Mouse (Mus musculus): Measurements from ENCODE around the gene Copz1.
A peak's percentile ranks its signal among the peaks of the same experiment; 100 is the strongest.

Gene Copz1

DNA sequence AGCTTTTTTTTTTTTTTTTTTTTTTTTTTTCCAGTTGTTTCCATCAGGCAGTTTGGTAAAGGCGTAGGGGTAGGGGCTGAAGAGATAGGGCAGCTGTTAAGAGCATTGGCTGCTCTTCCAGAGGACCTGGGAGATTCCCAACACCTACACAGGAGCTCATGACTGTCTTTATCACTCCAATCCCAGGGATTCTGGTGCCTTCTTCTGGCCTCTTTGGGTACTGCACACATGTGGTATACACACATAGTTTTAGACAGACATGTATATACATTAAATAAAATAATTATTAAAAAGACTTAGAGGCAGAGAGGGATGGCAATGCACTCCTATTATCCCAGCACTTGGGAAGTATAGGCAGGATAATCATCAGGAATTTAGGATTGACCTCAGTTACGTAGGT, 20.9 kb downstream of the Copz1 start:
- peak; percentile 57 for DNase-seq (ENCODE audit: low read depth)

DNA sequence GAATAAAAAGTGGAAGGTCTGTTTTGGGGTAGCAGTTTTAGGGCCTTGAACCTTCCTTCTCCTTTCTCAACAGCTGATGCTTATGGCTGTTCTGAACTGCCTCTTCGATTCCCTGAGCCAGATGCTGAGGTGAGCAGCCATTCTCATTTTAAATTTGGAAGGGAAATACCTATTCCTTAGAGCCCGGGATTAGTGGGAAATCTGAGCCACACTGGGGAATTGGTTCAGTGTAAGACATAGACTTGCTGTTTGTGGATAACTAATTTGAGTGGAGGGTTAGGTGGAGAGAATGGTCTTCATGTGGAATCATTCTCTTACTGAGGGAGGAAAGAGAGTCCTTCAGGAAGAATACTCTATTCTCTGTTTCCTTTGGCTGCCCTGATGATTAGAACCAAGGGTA, 22.1 kb downstream of the Copz1 start:
- DNase-seq (ENCODE audit: low read depth), result no peak

DNA sequence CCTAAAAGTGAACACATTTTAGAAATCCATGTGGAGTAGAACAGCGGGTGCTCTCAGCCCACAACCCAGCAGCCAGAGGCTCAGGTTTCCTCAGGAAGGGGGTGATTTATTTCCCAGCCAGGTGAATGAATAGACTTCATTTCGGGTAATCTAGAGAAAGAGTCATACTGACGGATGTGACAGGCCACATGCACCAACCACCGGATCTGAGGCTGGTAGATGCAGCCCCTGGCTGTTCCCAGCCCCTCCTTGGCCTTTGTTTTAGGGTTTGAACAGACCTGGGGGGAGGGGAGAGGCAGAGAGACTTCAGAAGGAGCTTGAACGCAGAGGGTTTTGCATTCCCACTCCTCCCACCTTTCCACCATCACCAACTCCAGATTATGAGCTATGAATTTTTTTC, 23.3 kb downstream of the Copz1 start:
- no peak for DNase-seq (ENCODE audit: low read depth)

DNA sequence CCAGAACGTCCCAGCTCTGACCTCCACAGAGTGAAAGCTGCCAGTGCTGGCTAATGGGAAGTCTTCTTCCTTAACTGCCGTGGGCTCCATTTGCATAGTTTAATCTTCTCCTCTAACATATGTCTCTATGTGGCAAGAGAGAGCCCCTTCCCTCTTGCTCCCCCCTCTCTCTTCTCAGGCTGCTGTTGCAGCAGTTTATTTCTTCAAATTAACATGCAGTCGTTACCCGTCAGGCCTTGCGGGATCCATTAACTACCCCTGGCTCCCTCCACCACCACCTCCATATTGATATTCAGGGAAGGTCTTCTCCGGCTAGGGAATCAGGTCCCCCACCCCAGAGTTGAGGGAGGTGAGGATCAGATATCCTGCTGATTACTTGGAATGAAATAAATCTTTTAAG, 24.8 kb downstream of the Copz1 start:
- DNase-seq (ENCODE audit: low read depth), result no peak

DNA sequence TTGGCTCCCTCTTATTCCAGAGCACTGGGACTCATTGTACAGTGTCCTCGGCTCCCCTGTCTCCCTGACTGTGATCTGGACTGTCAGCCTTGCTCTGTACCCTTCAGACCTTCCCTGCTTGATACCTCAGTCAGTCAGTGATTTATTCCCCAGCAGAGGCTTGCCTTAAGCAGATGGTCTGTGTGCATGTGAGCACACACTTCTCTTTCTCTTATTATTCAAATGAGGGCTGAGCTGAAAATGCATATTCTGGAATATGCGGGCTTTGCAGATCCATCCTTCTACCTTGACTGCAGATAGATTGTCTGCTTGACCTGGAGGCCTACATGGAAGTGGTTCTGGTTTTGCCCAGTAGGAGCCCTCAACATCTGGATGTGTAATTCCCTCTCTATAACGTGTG, 25.5 kb downstream of the Copz1 start:
- no peak for DNase-seq (ENCODE audit: low read depth)

DNA sequence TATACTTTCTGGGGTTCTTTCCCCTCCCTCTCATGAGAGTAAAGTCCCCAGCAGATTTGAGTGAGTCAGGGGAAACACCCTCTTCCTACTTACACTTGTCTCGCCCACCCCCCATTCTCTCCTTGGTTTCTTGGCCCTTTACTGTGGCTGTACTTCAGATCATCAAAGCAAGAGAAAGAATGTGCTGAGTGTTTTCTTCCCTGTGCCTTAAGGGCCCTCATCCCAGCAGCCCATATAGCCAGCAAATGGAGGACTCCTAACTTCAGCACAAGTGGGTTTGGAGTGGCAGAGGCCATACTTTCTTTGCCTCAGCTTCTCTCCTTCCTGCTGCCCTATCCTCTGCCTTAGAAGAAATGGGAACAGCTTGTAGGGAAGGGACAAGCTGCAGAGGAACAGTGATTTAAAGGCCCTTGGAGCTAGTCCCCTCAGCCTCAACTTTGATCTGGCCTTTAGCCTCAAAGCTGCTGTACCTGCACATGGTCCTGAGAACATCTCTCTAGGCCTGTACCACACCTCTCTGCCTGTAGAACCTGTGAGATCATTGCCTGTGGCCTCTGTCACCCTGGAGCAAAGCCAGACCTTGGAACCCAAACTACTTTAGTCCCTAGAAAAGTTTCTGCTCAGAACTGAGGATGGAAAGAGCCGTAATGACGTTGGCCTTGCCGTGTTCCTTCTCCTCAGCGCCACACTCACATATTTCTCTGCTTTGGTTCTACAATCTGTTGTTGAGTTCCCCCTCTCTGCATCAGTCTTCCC, 26.5 kb downstream of the Copz1 start:
- no peak for DNase-seq (ENCODE audit: low read depth)

DNA sequence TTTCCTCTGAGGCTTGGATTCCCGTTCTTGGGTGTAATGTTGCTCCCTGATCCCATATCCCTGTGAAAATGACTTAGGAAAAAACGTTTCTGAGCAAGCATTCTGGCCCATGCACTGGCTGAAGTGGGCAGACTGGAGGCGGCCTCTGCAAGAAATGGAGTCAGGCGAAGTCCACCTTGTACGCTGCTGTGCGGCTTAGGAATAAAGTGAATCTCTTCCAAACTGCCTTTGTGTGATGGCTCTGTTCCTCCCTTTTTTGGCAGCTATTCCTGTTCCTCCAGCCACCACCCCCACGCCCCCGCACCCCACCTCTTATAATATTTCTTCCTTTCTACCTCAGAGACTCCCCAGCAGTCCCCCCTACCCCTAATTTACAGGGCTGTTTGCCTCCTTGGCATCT, 27.1 kb downstream of the Copz1 start:
- DNase-seq (ENCODE audit: low read depth), result no peak

DNA sequence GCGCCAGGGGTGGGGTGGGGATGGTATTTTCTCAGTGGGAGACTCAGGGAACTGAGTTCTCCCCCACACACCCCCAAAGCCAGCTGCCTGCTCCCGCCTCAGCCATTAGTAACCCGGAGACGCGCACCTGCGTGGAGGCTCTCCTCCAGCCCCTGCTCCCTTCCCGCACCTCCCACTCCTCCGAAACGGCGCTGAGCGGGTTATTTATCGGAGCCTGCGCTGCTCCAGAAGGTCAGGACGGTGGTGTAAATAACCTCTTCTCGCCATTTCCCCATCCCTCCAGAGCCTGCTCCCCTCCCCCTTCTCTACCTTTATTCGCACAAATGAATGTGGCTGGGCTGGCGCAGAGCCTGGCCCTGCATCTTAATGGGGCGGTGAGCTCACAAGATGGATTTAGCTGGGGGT, 27.6 kb downstream of the Copz1 start:
- DNase-seq (ENCODE audit: low read depth), result peak; percentile 72

DNA sequence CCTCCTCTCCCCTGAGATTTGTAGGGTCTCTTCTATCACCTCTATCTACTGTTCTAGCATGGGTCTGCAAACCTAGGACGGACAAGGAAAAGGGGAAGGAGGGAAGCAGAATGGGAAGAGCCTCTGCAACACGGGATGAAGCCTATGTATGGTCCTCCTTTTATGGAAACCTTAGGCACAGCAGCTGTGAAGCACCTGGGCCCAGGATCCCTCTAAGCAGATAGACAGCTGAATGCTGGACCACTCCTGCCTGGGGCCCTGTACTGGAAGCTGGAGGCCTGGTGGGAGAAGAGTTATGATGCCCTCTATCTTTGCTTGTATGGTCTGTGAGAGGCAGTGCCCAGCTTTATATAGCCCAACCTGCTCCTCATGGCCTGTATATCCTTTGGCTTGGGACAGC, 28.0 kb downstream of the Copz1 start:
- DNase-seq (ENCODE audit: low read depth), result no peak

DNA sequence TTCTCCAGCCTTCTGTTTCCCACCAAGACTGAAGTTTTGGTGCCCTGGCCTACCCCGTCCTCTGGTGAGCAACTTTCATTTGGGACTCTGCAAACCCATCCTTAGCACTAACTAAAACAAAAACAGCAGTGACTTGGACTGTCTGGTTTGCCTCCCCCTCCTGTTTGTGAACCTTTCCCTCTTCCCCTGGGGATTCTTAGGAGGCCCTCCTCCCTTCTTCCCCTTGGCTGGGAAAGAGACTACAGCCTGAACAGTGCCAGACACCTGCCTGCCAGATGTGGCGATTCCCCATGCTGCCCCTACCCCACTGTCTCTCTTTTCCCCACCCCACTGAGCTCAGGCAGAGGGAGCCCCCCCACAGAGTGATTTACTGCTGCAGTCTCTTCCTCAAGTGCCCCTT, 28.5 kb downstream of the Copz1 start:
- peak; percentile 94 for DNase-seq (ENCODE audit: low read depth)

DNA sequence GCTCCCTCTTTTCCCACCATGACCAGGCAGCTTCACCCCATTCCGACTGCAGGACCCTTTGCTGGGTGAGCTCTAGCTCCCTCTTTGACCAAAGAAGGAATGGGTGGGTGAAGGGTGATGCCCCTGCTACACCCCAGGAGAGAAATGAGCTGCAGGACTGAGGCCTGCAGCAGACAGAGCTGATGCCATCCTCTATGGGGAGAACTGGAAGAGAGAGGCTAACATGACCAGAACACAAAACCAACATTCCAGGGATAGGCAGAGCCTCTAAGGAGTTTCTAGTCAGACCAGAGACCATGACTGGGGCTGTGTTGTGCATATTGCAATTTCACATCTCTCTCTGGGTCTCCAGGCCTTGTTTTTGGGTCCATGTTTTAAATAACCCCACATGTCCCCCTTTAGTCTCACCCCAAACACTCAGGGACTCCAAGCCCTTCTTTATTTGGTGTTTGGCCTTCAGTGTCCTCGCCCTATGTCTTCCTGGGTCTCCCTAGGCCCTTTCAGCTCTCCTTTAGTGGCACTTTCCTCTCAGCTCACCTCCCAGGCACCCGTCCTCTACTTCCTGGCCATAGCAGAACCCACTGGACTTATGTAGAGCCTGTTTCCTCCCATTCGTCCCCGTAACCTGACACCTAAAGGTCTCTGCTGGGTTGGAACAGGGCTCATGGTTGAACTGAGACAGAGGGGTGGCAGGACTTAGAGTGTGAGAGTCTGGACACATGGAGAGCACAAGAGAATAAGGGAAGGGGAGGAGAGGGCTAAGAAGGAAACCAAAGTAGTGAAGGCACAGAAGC, 29.2 kb downstream of the Copz1 start:
- DNase-seq (ENCODE audit: low read depth), result no peak

DNA sequence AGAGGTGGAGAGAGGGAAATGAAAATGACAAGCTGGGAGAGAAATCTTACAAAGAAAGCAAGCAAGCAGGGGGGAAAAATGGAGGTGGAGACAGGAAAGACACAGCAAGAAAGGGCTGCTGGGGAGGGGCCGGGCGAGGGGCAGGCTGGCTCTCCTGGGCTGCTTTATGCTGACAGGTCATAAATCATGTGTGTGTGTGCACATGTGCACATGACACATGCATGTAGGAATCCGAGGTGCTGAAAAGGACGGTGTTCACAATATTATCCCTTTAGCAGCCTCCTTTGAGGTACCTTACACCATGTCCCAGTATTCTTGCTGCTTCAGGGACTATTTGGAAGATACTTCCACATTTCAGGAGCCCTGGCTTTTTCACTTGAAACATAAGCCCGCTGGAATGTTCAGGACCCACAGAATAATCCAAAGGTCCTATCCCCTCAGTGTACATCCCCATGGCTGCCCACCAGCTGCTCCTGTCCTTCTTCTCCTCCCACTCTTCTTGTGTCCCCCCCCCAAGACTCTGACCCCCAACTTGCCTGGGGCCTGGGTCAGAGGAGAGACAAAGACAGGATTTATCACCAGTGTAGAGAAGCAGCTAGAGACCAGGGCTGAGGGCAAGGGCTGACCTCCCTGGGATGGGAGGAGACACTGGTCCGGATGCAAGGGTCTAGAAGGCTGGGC, 30.0 kb downstream of the Copz1 start:
- peak; percentile 76 for DNase-seq (ENCODE audit: low read depth)

DNA sequence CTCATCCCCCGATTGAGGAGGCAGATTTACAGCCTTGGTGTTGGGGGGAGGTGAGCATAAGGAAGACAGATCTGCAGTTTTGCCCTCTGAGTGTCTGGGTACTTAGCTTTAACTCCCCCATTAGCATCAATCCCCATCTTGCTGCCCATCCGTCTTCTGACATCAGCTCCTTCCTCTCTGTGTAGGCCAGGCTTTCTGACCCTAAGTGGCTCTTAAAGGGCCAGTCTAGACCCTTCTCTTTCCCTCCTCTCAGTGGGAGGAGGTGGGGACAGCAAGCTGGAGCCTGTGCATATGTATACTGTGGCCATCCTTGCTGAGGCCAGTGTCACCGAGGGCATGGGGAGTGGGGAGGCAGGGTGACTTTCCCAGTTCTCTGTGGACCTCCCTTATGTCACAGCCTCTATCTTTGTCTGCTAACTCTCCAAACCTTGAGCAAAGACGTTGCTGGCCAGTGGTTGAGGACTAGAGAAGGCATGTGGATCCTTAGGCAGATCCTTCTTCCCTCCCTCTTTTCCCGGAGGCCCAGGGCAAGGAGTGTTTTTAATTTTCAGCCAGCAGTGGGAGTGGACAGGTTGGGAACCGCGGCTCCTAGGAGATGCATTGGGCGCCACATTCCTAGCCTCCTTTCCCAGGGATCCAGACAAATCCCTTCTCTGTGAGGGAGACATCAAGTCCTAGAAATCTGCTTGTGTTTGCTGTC, 31.6 kb downstream of the Copz1 start:
- peak; percentile 88 for DNase-seq (ENCODE audit: low read depth)

DNA sequence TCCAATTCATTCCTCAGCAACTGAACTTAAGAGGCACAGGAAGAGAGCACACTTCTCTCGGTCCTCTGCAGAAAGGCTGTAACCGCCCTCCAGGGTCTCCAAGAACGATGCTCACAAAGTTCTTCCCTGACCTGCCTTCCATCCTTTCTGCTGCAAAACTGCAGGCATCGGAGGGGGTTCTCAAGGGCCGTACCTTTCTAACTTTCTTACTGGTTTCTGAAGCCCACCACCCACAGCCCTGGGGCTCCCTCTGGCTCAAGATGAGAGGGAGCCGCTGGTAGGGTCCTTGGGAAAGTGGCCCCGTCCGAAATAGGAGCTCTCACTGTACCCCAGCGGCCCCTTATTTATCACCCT, 32.1 kb downstream of the Copz1 start:
- no peak for DNase-seq (ENCODE audit: low read depth)

DNA sequence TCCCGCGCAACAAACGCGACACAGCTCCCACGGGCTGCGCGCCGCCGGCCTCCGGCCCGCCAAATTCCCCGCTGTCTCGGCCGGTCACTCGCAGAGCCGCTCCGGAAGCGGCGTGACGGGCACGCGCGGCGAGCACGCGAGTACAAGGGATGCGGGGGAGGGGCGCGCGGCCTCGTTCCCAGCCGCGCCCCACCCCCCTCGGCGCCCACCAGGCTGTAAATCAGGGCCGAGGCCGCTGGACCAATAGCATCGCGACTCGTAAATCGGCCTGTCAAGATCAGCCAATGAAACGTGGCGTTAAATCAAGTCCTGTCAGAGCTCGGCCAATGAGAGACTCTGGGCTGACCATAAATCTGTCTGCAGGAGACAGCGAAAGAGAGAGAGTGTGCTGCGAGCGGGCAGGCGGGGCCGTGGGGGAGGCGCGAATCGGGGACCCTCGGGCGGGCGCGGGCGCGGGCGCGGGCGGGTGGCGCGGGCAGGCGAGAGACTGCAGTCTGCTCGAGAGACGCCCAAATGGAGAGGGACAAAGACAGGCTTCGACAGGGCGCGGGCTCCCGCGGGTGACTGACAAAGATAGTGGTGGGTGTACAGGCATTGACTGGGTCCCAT, 32.7 kb downstream of the Copz1 start:
- peak; percentile 99 for DNase-seq (ENCODE audit: low read depth)

DNA sequence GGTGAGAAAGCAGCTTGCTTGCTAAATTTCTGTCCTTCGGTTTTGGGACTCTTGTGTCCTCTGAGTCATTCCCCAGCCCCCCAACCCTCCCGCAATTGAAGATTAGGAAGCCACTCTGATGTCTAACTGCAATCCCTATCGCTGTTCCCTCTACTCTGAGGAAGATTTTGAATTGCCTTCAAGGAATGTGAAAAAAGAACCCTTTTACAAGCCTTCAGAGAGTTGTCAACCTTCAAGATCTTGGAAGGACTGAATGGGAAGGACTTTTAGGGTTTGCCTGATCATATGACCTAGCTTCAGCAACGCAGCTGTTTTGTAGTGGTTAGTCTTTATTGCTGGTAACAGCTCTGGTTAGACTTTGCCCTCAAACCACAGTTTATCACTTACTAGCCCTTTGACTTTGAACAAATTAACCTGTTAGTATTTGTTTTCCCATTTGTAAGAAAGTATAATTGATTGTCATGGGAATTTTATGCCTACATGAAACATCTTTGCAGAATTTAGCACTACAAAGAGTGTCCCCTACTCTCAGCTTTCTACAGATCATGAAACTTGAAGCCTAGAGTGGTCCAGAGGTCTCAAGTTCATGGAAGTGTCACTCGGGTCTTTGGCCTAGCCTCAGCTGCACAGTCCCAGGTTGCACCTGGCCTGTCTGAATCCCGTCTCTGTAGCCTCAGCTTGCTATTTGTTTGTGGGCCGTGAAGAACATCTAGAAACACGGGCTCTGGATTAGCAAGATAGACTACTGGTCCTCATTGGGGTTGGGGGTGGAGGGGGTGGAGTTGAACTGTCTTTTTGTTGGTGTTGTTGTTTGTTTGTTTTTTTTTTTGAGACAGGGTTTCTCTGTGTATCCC, 33.5 kb downstream of the Copz1 start:
- DNase-seq (ENCODE audit: low read depth), result peak; percentile 56

DNA sequence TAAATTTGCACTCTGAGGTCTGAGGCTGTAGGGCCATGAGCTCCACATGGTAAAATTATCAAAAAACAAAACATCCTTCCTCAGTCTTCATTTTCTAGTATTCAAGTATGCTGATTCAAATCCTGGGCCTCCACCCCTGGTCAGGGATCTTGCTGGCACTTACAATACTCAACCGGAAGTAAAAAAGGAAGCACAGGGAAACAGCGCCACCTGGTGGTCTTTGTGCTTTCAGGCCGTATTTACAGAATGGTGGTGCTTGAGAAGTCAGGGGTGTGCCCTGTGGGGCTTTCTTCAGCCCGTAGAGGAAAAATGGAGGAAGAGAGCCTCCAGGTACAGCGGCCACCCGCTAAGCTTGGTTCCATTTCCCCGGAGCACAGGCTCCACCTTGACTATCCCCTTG, 34.6 kb downstream of the Copz1 start:
- peak; percentile 98 for DNase-seq (ENCODE audit: low read depth)

DNA sequence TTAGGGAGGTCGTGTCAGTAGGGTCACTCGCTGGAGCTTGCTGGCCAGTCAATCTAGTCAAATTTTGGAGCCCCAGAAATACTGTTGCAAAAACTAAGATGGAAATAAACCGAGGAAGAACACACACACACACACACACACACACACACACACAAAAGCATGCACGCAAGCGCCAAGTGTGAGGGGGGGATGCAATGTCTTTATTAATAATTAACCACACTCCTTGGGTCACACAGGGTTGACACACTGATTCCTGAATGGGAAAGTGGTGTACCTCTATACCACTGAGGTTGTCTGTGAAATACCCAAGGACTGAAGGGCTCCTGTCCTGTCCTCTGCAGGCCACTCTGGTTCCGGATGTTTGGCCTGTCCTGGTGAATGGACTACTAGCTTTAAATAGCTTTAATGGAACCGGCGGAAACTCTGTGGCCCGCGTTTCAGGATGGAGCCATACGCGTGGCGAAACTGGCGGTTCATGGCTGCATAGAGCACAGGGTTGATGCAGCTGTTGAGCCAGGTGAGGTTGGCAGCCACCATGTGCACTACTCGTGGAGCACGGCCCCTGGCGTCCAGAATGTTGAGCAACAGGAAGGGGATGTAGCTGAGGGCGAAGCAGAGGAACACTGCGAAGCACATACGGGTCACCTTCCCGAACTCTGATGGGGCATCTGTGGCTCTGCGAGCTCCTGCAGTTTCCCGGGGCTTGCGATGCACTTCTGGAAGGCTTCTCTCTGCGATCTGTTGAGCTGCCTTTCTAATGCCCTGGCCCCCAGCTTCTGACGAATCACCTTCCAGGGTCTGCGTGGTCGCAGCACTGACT, 35.8 kb downstream of the Copz1 start:
- DNase-seq (ENCODE audit: low read depth), result no peak

DNA sequence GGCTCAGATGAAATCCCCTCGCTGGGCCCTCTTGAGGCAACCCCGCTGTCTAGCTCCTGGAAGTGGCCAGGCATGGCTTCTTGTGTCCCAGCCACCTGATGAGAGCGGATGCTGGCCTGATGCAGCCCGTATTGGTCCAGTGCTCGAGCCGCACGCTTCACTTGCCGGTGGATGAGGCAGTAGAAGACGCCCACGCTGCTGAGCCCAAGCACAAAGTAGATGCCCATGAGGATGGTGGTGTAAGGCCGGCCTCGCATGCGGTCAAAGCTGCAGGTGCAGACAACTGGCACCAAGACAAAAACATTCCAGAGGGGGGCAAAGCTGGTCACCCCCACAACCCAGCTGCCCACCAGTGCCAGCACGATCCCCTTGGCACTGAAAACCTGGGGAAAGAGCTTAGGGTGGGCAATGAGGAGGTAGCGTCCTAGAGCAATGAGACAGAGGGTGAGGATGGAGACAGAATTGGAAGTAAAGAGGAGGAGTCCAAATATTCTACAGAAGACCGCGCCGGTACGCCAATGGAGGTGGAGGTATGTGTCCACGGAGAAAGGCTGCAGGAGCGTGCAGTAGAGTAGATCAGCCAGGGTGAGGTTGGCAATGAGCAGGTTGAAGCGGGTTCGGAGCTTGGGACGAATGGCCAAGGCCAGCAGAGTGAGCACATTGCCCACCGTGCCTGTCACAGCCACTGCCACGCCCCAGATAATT, 36.5 kb downstream of the Copz1 start:
- no peak for DNase-seq (ENCODE audit: low read depth)

Data from NIH3T3 (cell line).